Mouse (Mus musculus): Measurements from ENCODE around the gene Cd72. TPM values are rescaled to one million over a fixed set of nuclear protein-coding genes. Genes with fewer than 3 reads are reported as not detected.

The Cd72 gene
- polyA plus RNA-seq, 2 experiments from 2014 or later, result 63.4 to 67.4 TPM

DNA sequence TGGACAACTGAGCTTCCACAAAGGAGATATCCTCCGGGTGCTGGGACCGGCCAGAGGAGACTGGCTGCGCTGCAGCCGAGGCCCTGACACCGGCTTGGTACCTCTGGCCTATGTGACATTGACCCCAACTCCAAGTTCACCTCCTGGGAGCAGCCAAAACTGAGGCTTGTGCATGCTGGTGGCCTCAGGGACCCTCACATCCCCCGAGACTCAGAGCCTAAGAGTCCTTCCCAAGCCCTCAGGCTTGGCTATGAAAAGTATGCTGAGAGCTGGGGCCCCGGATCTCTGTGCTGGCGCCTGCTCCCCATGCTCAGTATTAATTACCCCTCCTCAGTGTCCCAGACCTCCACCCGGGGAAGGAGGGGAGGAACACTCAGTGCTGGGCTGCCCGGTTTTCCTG lies 27.9 kb downstream of the Cd72 start:
- ATAC-seq, result no peak

DNA sequence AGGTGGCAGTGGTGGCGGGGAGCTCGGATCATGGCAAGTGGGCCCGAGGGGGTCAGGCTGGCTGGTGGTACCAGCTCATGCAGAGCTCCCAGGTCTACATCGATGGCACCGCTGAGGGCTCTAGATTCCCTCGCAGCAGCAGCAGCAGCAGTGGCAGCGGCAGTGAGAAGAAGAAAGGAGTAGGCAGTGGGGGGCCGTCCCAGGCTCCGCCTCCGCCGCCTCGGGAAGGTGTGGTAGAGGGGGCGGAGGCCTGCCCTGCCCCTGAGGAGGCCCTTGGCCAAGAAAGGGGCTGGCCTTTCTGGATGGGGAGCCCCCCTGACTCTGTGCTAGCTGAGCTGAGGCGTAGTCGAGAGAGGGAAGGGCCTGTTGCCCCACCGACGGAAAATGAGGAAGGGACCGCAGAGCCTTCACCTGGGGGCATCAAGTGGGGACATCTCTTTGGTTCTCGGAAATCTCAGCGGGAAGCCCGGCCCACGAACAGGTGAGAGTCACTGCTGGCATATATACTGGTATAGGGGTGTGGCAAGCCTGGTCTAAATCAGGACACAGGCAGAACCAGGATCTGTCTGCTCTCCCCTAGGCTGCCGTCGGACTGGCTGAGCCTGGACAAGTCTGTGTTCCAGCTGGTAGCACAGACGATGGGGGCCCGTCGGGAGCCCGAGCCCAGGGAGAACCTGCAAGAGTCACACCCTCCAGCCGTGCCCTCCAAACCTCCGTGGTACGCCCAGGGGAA lies 28.6 kb downstream of the Cd72 start:
- ATAC-seq, result no peak

DNA sequence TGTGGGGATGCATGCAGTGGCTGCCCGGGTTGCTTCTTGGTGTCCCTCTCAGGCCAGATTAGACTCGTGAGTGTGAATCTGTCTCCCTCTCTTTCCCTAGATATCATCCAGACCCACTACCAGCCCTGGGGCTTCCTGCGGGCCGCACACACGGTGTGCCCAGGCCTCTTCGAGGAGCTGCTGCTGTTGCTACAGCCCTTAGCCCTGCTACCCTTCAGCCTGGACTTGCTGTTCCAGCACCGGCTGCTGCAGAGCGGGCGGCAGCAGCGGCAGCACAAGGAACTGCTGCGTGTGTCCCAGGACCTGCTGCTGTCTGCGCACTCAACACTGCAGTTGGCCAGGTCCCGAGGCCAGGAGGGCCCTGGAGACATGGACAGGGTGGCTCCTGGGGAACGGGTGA lies 29.2 kb downstream of the Cd72 start:
- ATAC-seq, result no peak

DNA sequence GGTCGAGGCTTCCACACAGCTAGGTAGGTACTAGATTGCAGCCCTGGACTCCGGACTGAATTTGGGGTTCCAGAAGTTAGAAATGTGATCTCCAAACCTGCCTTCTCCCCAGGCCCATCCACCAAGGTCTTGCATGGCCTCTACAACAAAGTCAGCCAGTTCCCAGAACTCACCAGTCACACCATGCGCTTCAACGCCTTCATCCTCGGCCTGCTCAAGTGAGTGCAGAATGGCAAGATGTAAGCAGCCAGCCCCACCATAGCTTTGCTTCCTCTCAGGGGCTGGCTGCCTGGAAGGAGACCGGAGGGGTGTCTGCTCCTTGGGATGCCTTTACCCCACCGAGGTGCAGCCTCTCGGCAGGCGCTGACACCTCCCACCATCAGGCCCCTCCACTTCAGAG lies 30.4 kb downstream of the Cd72 start:
- no peak for ATAC-seq

DNA sequence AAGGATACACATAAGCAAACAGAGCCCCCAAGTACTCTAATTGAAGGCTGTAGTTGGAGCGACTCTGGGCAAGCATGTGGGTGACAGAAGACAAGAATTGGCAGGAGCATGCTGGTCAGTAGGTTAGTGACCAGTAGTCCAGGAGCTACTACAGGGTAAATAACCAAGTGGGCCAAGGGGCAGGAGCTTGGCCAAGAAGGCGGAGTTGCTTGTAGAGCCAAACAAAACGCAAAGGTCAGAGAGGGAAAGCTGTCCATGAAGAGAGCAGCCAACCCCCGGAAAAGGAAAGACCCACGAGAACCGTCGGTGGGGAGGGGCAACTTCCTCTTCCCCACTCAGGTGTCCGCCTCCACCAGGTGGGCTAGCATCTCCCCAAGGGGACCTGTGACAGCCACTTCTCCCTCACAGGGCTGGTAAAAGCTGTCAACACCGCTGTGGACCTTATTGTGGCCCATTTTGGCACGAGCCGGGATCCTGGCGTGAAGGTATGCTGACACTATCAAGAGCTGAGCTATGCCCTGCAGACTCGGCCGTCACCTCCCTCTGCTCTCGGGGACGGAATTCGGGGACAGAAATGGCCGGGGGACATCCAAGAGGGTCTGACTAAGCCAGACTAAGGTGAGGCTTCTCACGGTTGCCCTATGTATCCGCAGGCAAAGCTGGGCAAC lies 31.0 kb downstream of the Cd72 start:
- no peak for ATAC-seq

DNA sequence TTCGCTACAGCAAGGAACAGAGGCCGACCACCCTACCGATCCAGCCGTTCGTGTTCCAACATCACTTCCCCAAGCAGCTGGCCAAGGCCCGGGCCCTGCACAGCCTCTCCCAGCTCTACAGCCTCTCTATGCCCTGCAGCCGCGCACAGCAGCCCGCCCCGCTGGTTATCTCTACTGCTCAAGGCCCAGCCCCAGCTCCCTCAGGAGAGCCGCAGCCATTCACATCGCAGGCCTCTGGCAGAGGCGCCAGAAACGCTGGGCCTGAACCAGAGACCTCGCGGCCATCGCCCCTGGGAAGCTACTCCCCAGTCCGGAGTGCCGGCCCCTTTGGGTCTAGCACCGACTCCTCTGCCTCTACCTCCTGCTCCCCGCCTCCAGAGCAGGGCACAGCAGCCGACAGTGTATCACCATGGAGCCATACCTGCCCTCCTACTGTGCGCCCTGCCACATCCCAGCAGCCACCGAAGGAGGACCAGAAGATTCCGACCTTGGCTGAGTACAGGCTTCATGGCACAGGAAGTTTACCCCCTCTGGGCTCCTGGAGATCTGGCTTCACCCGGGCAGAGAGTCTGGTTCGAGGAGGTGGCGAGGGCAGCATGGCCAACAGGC lies 32.7 kb downstream of the Cd72 start:
- ATAC-seq, result no peak

DNA sequence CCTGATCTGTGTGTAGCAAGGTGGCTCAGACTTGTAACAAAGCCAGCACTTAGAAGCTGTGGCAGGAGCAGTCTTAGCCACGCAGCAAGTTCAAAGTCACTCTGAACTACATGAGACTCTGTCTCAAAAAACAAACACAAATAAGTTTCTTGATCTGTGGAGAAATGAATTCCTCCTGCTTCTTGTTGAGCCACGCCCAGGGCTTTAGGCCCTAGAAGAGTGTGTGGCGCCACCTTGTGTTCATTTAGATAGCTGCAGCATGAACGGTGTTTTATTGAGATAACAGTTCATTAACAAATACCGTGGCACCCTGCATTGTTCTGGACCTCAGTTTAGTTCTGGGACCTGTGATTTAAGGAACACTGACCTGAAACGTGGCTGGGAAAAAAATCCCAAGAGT lies 34.1 kb downstream of the Cd72 start:
- ATAC-seq, result no peak

DNA sequence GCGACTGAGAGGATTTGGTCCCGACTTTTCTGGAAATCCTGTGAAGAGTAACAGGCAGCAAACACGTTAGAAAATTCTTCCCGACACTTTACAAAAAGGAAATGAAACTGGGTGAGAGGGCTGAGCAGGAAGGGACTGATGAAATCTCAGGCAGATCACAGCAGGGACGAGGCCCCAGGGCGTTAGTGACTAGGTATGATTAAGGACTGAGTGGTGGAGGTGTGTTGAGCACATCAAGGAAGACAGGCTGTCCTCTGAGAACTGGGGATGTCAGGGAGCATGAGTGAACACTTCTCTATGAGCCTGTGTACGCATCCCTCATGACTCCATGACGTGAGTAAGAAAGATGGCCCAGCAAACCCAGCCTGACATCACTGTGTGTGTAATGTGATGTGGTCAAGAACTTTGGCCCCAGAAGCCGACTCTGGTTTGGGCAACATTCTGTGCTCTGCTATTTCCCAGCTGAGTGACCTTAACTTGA lies 34.6 kb downstream of the Cd72 start:
- ATAC-seq, result no peak

DNA sequence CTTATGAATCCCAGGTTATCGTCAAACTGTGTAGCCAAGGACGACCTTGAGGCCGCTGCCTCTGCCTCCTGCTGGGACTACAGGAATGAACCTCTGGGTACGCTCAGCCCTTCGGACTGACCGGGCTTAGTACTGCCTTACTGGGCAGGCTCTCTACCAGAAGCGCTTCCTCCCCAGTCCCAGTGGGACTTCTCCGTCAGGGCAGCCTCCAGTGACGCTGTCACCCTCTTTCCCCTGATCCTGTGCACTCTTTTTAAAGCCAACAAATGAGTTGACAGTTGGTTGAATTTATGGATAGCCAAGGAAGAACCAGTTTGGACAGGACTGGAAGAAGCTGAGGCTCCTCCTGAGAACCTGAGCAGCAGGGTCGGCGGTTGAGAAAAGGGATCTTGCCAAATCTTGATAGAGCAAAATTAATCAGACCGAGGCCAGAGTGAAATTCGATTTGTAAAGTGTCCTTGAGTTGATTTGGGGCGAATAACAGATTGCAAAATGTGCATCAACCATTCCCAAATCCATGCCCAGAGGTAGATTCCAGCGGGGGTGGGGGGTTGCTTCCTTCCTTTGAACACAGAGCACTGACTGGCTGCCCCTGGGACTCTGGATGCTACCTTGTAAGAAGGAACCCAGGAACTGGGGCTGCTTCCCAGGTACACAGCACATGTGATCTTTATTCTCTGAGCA lies 35.3 kb downstream of the Cd72 start:
- no peak for ATAC-seq

DNA sequence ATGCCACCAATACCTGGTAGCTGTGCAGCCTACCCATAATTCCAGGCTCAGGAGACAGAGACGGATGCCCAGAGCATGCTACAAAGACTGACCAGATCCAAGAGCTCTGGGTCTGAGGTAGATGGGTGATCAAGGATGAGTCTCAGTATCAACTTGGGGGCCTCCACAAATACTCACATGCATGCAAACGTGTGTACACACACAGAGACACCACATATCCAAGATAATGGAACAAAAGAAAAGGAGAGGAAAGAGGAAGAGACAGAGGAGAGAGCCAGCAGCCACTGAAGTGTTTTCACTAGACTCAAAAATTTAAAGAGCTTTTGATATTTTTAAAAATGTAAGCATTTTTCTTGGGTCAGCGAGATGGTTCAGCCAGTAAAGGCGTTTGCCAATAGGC lies 36.0 kb downstream of the Cd72 start:
- ATAC-seq, result no peak

DNA sequence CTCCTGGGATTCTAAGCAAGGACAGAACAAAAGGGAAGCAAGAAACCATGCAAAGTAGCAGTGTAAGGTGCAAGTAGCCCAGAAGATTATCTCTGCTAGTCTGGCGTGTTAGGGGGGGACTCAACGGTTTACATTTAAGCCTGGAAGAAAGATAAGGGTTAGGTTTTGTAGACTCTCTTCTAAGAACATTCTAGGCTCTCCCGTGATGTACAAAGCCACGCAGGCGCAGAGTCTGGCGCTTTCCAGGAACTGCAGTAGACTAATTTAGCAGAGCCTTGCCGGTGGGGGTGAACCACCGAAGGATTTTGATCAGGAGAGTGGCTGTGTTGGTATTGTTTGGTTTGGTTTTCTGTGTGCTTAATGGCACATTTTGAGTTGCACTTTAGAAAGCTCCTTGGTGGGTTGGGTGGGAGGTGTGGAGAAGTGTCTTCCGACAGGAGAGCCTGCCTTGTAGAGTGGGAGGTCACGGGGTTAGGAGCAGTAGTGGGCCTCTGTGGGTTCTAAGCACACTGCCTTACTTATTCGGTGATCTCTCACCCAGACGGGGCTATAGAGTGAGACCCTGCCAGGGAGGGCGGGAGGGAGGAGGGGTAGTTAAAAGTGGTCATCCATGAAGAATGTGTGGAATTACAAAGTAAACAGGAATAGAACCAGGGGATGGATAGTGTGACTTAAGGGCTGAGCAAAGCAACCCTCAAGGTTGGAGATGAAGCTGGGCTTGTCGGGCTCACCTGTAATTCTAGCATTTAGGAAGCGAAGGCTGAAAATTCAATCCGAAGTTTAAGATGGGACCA lies 37.0 kb downstream of the Cd72 start:
- no peak for ATAC-seq

DNA sequence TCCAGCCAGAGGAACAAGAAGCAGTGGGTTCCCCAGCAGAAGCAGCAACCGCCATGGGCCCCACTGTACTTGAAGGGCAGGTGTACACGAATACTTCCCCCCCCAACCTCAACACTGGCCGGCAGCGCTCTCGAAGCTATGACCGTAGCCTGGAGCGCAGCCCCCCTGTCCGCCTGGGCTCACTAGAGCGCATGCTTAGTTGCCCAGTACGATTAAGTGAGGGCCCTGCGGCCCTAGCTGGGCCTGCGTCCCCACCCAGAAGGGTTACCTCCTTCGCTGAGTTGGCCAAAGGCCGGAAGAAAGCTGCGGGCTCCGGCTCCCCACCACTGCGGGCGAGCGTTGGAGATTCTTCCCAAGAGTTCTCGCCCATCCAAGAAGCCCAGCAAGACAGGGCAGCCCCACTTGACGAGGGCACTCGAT lies 38.3 kb downstream of the Cd72 start:
- no peak for ATAC-seq

DNA sequence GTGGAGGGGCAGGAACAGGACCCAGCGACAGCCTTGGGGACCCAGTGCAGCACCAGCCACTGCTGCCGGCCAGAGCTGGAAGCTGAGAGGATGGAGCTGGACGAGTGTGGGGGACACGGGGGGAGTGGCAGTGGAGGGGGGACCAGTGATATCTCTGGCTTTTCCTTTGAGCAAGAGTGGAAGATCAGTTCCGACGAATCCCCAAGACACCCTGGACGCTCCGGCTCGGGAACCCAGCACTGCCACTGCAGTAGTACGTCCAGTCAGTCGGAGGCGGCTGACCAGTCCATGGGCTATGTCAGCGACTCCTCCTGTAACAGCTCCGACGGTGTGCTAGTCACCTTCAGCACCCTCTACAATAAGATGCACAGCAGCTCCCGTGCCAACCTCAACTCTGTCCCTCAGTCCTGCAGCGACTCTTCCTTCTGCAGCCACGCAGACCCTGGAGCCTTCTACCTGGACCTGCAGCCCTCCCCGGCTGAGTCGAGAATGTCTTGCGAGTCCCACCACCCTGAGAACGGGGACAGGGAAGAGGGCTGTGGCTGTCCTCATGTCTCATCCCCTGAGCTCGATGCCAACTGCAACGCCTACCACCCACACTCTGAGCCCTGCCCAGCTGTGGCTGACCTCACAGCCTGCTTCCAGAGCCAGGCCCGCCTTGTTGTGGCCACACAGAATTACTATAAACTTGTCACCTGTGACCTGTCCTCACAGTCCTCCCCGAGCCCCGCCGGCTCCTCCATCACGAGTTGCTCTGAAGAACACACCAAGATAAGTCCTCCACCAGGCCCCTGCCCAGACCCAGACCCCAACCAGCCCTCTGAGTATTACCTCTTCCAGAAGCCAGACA lies 39.0 kb downstream of the Cd72 start:
- no peak for ATAC-seq

DNA sequence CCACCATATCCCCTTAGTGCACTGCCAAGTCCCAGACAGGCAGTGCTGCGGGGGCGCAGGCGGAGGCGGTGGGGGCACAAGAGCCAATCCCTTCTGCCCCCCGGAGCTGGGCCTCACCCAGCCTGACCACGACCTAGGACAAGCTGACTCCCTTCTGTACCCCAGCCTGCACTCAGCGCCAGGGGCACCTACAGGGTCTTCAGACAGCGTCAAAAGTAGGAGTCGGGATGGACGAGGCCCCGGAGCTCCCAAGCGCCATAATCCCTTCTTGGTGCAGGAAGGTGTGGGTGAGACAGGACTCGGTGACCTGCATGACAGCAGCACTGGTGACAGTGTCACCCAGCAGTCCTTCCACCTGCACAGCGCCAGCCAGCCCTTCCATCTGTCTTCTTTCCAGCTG lies 39.7 kb downstream of the Cd72 start:
- ATAC-seq, result no peak

DNA sequence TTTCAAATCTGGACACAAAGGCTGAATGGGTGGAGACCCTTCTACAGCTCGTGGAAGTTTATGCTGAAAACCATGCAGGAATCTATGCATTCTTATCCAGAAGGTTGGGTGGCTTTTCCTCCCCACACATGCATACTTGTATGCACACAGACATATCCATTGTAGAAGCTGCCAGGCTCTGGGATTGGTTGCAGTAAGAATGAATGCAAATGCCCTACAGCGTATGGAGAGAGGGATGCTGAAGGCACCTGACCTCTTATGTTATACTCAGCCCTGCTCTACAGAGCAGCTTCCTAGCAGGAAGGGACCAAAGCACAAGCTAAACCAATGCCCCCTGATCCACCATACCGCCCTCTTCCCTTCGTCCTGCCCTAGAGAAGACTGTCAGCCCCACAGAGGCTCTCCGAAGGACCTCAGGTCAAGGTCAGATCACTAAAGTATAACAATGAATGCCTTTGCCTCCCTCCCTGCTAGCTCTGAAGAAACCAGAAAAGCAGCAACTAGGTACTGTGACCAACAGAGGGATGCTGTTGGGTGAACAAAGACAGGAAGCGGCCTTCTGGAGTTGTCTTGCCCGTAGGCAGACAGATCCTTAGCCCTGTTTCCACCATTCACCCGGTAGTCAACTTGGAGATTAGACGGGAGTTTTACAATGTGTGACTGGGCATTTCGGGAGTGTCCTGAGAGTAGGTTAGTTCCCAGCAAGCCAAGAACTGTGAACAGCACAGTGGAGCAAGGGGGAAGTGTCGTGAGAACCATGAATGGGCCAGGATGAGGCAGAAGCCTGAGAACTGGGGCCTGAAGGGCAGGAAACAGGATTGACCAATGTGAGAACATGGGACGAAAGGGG lies 47.1 kb downstream of the Cd72 start:
- no peak for ATAC-seq

DNA sequence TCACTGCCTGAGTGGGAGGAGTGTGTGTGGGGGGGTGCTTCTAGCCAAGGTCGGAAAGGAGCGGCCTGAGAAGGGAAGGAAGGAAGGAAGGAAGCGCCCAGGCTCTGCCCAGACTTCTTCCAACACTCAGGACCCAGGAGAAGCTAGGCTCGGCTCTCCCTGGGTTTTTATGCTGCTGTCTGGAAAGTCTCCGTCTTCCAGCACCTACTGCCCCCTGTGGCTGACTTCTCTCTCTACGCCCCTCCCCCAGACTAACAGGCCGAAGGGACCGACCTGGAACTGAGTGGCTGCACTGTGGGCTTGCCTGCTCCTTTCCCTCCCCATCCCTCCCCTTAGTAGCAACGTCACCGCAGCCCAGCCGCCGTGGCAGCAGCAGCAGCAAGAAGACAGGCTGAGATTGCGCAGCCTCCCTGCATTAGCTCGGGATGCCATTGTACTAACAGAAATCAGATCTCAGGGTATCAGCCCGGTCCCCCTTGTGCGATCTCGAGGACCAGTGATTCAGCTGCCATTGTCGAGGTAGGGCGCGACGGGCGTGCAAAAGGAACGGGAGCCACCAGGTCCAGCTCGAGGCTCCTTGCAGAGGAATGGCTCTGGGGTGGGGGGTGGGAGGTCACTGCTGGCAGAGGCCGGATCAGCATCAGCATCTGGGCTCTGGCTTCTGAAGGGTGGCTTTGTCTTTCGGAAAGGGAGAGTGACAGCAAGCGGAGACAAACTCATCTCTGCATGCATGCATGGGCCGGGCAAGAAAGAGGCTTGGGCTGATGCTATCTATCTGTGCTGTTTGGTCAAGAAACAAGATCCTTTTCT lies 48.1 kb downstream of the Cd72 start:
- no peak for ATAC-seq

DNA sequence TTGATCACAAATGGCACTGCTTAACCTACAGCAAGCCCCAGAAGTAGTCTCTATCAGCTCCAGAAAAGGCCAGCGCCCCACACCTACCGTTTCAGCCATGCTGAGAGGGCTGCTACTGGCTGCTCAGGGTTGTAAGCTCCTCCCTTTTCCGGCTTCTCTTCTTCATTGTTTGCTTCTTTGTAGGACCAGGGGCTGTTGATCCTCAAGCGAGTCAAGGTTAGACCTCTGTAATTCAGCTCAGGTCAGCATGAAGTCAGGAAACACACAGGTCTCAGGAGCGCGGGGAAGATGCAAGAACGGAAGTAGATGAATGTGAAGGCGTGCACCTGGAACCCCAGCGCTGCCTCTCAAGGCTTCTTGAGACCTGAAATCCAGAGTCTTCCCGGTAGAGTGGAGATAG lies 49.7 kb downstream of the Cd72 start:
- ATAC-seq, result no peak

DNA sequence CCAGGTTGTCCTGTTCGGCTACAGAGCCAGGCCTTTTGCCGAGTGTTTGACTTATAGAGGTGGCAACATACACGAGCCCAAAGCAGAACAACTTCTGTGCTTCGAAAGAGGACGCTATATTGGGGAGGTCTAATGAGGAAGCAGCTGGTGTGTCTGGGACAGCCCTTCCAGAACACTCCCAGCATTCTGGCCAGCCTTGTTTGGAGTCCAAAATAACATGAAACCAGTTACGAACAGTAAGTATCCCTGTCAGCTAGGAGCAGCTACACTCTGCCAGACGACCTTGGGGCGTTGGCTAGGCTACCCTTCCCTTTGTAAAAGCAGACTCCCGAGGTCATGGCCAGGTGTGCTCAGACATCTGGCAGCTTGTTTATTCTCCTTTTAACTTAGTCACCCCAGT lies 52.2 kb downstream of the Cd72 start:
- no peak for ATAC-seq

DNA sequence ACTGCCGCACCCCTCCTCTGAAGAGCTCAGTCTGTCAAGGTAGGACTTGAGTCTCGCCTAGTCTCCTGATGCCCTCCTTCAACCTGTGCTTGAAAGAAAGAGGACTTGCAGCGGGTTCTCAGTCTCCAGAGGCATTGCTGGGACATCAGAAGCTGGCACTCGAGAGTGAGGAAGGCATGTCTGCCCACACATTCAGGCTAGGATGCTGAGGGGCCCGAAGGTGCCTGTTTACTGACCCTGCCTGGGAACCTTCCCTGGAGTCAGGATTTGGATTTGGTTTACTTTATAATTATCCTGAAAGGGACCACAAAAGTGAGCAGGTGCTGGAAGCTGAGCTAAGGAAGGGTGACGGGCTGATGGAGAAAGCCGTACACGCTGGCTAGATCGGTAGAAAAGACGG lies 52.9 kb downstream of the Cd72 start:
- ATAC-seq, result no peak

DNA sequence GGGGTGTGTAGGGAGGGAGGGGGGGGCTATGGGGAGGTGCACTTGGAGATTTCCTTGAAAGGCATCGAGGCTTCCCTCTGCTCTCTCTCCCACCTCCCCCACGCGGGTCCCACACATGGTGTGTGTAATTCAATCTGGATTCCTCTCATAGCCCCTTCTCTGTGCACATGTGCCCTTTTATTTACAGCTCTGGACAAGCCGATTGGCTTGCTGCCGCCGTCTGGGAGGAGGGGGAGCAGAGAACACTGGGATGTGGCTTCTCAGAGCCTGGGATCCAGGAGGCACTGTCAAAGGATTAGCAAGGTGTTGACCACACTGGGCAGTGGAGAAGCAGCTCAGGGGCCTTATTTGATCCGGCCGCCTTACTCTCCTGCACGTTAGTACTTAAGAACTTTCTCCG lies 53.5 kb downstream of the Cd72 start:
- no peak for ATAC-seq
